Mouse (Mus musculus) skeletal muscle tissue, adult 2 months (tissue): ENCODE measurements at regions not wholly inside any gene's neighbourhood (a gene's known extent, or its start where the extent isn't known, plus 50 kb on each side); places are given as distances from the start of the nearest gene placed in this dataset.

Experiments used
- DNase-seq: peaks from one replicate; pipeline ENCODE4 v3.0.0-alpha.2; 2012; ENCODE audit warnings: low read depth, low spot score

- no peak for DNase-seq
Observed at GRCm38 (mm10) chr19:52565401-52565800, 301.3 kb downstream of the Ins1 start.

DNA sequence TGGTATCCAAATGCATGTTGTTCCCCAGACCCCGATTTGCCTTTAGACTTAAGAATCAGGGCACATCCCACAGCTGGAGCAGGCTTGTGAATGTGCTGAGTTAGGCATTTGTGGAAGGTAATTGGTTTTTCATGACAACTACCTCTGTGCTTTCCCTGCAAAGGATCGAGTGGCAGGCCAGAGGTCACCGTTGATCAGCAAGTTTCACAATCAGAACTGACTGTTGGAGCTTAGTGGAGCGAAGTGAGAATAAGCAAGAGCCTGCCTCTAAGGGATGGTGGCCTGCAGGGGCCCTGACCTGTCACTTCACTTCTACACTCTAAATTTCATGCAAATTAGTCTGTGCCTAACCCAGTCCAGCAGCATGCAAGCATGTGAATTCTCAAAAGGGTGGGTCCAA, 270.7 kb downstream of the Ins1 start:
- no peak for DNase-seq

- no peak for DNase-seq
Observed at GRCm38 (mm10) chr19:52525509-52525908, 261.4 kb downstream of the Ins1 start.

GRCm38 (mm10) chr19:52503331-52503730, 239.2 kb downstream of the Ins1 start:
- DNase-seq: no peak
